Mouse (Mus musculus) olfactory bulb, adult 2 months (tissue): ENCODE measurements around the gene Fcer1g. TPM values are rescaled to one million over a fixed set of nuclear protein-coding genes. Genes with fewer than 3 reads are reported as not detected.

Experiments
- H3K27ac ChIP-seq: fragments of 200-500 bp; 2 replicates; pipeline ENCODE4 v1.5.1; 2012; ENCODE audit warnings: low read depth, low read length; ENCODE audit not compliant: insufficient read depth
- H3K4me1 ChIP-seq: fragments of 200-500 bp; 2 replicates; pipeline ENCODE4 v1.6.1; 2012; ENCODE audit warnings: low read length; ENCODE audit not compliant: control insufficient read depth, insufficient read depth
- H3K4me3 ChIP-seq: fragments of 200-500 bp; 2 replicates; pipeline ENCODE4 v1.5.1; 2012; ENCODE audit warnings: mild to moderate bottlenecking, low read depth, low read length, moderate library complexity; ENCODE audit not compliant: insufficient read depth
- CTCF ChIP-seq: fragments of 200-500 bp; IDR thresholded peaks from 2 replicates; pipeline ENCODE4 v1.5.1; 2012; ENCODE audit warnings: low read depth, mild to moderate bottlenecking, low read length, moderate library complexity; ENCODE audit not compliant: insufficient read depth
- POLR2A ChIP-seq: fragments of 200-500 bp; IDR thresholded peaks from 2 replicates; pipeline ENCODE4 v1.6.1; 2012; ENCODE audit warnings: mild to moderate bottlenecking, low read depth, low read length, moderate library complexity; ENCODE audit not compliant: insufficient read depth
- WGBS: fragments of 180-500 bp; shearing (Covaris S2); methylation state at CpG from one replicate; pipeline ENCODE4 v1.1.7; 2018; 5-methylcytosine and 5-hydroxymethylcytosine counted together
- polyA plus RNA-seq: library from polyadenylated mRNA; stranded (reverse); fragments of >200 nt; gene quantifications from 2 replicates; pipeline ENCODE4 v1.2.4, GENCODE M21; 2012; ENCODE audit warnings: low replicate concordance; ENCODE audit not compliant: missing spikeins, insufficient read depth, insufficient read length

Fcer1g gene
- polyA plus RNA-seq, 1 experiment = not detected

GRCm38 (mm10) chr1:171184314-171184713 is 49.9 kb downstream of the Fcer1g start:
- Histone ChIP-seq H3K4me1 (peaks cover 30% of the 10 kb centered on the region), H3K4me3 (no peak overlapping the region), H3K27ac (no peak overlapping the region)
- 80% methylated on average over 7 of the region's 7 CpGs for WGBS
- no peak for TF ChIP-seq POLR2A
- TF ChIP-seq CTCF = no peak

- no peak overlapping the region for H3K27ac ChIP-seq
- WGBS = 49% methylated on average over 3 of the region's 3 CpGs
- peaks cover 26% of the 10 kb centered on the region for H3K4me1 ChIP-seq
- TF ChIP-seq CTCF (no peak), POLR2A (no peak)
- no peak overlapping the region for H3K4me3 ChIP-seq
Measured at GRCm38 (mm10) chr1:171183620-171184019, 50.5 kb downstream of the Fcer1g start.

GRCm38 (mm10) chr1:171183025-171183424 is 51.1 kb downstream of the Fcer1g start:
- Histone ChIP-seq H3K4me3 (no peak overlapping the region), H3K27ac (no peak overlapping the region), H3K4me1 (peaks cover 24% of the 10 kb centered on the region)
- TF ChIP-seq CTCF (no peak), POLR2A (no peak)
- WGBS = 74% methylated on average over 3 of the region's 3 CpGs

Other genes starting within 250 kb of the Fcer1g start
- gene Fcgr4, start 215.4 kb downstream of the Fcer1g start, polyA plus RNA-seq = not detected in 2 replicates
- not detected in 2 replicates for gene Fcgr3, start 169.4 kb downstream of the Fcer1g start, polyA plus RNA-seq
- not detected in 2 replicates for gene Cfap126, start 120.4 kb downstream of the Fcer1g start, polyA plus RNA-seq
- gene Sdhc, start 83.8 kb downstream of the Fcer1g start, polyA plus RNA-seq = not detected in 2 replicates
- not detected in 2 replicates for gene Mpz, start 83.7 kb downstream of the Fcer1g start, polyA plus RNA-seq
- 326 and 491 TPM in 2 replicates for gene Pcp4l1, start 38.1 kb downstream of the Fcer1g start, polyA plus RNA-seq
- not detected in 2 replicates for gene Nr1i3, start 20.4 kb downstream of the Fcer1g start, polyA plus RNA-seq
- not detected in 2 replicates for gene Tomm40l, start 11.9 kb downstream of the Fcer1g start, polyA plus RNA-seq
- gene Apoa2, start 9.3 kb downstream of the Fcer1g start, polyA plus RNA-seq = not detected in 2 replicates
- gene Adamts4, start 16.1 kb upstream of the Fcer1g start, polyA plus RNA-seq = not detected in 2 replicates
- 704 TPM in 1 of 2 replicates, not detected in the other for gene Ndufs2, start 17.0 kb upstream of the Fcer1g start, polyA plus RNA-seq
- gene B4galt3, start 36.0 kb upstream of the Fcer1g start, polyA plus RNA-seq = not detected in 2 replicates
- gene Ppox, start 46.8 kb upstream of the Fcer1g start, polyA plus RNA-seq = not detected in 2 replicates
- gene Usp21, start 53.6 kb upstream of the Fcer1g start, polyA plus RNA-seq = not detected in 2 replicates
- not detected in 2 replicates for gene Ufc1, start 60.7 kb upstream of the Fcer1g start, polyA plus RNA-seq
- not detected in 2 replicates for gene Dedd, start 94.8 kb upstream of the Fcer1g start, polyA plus RNA-seq
- not detected in 2 replicates for gene Nit1, start 111.3 kb upstream of the Fcer1g start, polyA plus RNA-seq
- gene Pfdn2, start 111.3 kb upstream of the Fcer1g start, polyA plus RNA-seq = not detected in 2 replicates
- not detected in 2 replicates for gene Klhdc9, start 126.4 kb upstream of the Fcer1g start, polyA plus RNA-seq
- not detected in 2 replicates for gene Nectin4, start 135.7 kb upstream of the Fcer1g start, polyA plus RNA-seq
- 90.1 and 98.6 TPM in 2 replicates for gene Arhgap30, start 154.6 kb upstream of the Fcer1g start, polyA plus RNA-seq
- gene Usf1, start 176.9 kb upstream of the Fcer1g start, polyA plus RNA-seq = not detected in 2 replicates
- gene Tstd1, start 184.5 kb upstream of the Fcer1g start, polyA plus RNA-seq = not detected in 2 replicates
- gene F11r, start 203.2 kb upstream of the Fcer1g start, polyA plus RNA-seq = not detected in 2 replicates